Mouse (Mus musculus): ENCODE measurements at regions not wholly inside any gene's neighbourhood (a gene's known extent, or its start where the extent isn't known, plus 50 kb on each side); places are given as distances from the start of the nearest gene placed in this dataset.

DNA sequence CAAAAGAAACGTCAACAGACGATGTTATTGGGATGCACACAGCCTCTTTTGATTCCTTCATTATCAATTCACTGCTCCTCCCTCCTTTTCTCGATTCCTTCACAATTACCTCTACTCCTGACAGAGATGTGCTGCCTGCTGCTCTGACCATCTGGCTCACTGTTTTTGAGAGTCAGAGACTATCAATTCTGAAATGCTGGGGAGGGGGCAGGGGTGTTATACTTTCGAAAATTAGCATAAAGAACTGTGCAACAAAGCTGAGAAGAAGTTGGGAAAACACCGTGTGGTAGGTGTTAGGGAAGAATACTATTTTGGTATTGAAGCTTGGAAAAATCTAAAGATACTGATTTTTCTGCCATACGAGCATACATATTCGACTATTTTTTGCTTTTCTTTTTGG lies 96.4 kb downstream of the Nedd1 start:
- 79% methylated on average over 7 of the region's 7 CpGs for WGBS
- DNase-seq (ENCODE audit: low spot score) = no peak

DNA sequence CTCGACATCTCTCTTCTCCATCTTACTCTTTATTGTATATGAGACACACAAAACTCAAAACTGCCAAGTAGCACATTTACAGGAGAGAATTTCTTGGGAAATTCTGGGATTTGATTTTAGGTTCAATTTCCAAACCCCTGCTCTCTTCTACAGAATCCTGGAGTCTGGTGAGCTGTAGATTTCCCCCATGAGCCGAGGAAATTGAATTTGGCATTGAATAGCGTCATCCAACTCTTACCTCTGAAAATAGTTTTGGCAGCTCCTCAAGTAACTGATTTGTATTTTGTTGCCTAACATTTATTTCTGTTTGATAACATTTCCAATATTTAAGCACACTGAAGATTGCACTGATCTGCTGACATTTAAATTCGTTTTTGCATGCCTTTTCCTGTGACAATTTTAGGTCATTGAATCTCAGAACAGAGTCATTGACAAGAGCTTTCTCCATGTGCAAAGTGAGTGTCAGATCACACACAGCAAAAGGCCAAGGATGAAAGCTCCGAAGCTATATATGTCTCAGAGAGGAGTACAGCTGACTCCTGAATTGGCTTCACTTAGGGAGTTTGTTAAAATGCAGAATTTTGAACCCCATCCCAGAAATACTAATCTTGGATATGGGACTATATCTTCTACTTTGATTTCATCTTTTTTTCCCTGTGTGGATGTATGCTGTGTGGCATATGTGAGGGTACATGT lies 106.4 kb downstream of the Nedd1 start:
- no peak overlapping the region for H3K4me3 ChIP-seq (ENCODE audit: low read depth, low read length)
- no peak overlapping the region for H3K9ac ChIP-seq (replicated peaks; ENCODE audit: low read depth)
- H3K4me1 ChIP-seq (ENCODE audit: insufficient read depth, low read depth, low read length) = no peaks in the 10 kb centered on the region
- DNase-seq (ENCODE audit: low spot score) = no peak
- no peaks in the 10 kb centered on the region for H3K27me3 ChIP-seq (replicated peaks; ENCODE audit: insufficient read depth, low read length)
- 71% methylated on average over 4 of the region's 5 CpGs for WGBS
- no peak for TF ChIP-seq EP300 (IDR thresholded peaks at IDR 0.05)
- TF ChIP-seq CTCF (IDR thresholded peaks at IDR 0.05) = no peak
- ATAC-seq = no peak
- H3K27ac ChIP-seq (ENCODE audit: low read length) = no peak overlapping the region
- H3K4me2 ChIP-seq (replicated peaks; ENCODE audit: low read depth, low read length) = no peak overlapping the region
- no peaks in the 10 kb centered on the region for H3K36me3 ChIP-seq (ENCODE audit: insufficient read depth, low read length)
- H3K9me3 ChIP-seq (ENCODE audit: low read length) = no peaks in the 10 kb centered on the region

More for the DNA sequence above, 96.4 kb downstream of the Nedd1 start:
- Histone ChIP-seq H3K9me3 (ENCODE audit: low read length) (no peaks in the 10 kb centered on the region), H3K27ac (ENCODE audit: low read length) (no peak overlapping the region), H3K9ac (replicated peaks; ENCODE audit: low read depth) (no peak overlapping the region), H3K4me2 (replicated peaks; ENCODE audit: low read depth, low read length) (no peak overlapping the region), H3K36me3 (ENCODE audit: insufficient read depth, low read length) (no peaks in the 10 kb centered on the region), H3K27me3 (replicated peaks; ENCODE audit: insufficient read depth, low read length) (no peaks in the 10 kb centered on the region), H3K4me3 (ENCODE audit: low read depth, low read length) (no peak overlapping the region), H3K4me1 (ENCODE audit: insufficient read depth, low read depth, low read length) (no peaks in the 10 kb centered on the region)
- ATAC-seq = no peak
- no peak for TF ChIP-seq CTCF (IDR thresholded peaks at IDR 0.05)
- no peak for TF ChIP-seq EP300 (IDR thresholded peaks at IDR 0.05)

DNA sequence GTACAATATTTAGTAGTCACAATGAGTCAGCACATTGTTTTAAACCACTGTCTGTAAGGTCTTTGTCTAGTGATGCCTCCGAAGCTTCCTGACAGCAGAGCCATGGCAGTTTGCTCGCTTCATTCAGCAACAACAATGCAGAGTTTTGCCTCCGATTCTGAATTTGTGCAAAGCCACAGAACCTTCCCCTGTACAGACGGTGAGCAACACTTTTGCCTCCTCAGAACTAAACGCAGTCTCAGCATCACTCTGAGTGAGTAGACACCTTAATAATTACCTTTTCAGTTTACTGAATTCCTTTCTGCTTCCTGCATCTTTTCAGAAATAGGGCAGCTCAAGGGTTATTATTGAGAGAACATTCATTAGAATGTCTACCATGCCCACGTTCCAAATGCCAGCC lies 107.9 kb downstream of the Nedd1 start:
- ATAC-seq (no peak), DNase-seq (ENCODE audit: low spot score) (no peak)
- Histone ChIP-seq H3K9me3 (ENCODE audit: low read length) (no peaks in the 10 kb centered on the region), H3K9ac (replicated peaks; ENCODE audit: low read depth) (no peak overlapping the region), H3K4me3 (ENCODE audit: low read depth, low read length) (no peak overlapping the region), H3K4me1 (ENCODE audit: insufficient read depth, low read depth, low read length) (no peaks in the 10 kb centered on the region), H3K27me3 (replicated peaks; ENCODE audit: insufficient read depth, low read length) (no peaks in the 10 kb centered on the region), H3K36me3 (ENCODE audit: insufficient read depth, low read length) (no peaks in the 10 kb centered on the region), H3K27ac (ENCODE audit: low read length) (no peak overlapping the region), H3K4me2 (replicated peaks; ENCODE audit: low read depth, low read length) (no peak overlapping the region)
- TF ChIP-seq EP300 (IDR thresholded peaks at IDR 0.05) (no peak), CTCF (IDR thresholded peaks at IDR 0.05) (no peak)
- 76% methylated on average over 6 of the region's 6 CpGs for WGBS

DNA sequence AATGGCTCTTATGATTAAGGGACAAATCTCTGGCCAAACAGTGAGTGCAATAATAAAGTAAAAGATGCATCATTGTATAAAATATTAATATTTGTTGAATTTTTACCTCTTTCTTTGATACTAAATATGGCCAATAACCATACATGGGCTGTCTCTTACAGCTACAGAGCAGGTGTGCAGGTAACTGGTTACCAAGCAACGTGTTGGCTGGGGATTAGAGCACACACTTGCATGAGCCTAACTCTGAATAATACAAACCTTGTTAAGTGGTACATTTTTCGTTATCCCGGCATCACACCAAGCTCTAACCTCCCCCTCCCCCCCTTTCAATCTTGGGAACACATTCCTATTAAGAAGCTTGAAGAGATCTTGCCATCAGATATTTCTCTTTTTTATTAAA lies 111.2 kb downstream of the Nedd1 start:
- ATAC-seq = no peak

DNA sequence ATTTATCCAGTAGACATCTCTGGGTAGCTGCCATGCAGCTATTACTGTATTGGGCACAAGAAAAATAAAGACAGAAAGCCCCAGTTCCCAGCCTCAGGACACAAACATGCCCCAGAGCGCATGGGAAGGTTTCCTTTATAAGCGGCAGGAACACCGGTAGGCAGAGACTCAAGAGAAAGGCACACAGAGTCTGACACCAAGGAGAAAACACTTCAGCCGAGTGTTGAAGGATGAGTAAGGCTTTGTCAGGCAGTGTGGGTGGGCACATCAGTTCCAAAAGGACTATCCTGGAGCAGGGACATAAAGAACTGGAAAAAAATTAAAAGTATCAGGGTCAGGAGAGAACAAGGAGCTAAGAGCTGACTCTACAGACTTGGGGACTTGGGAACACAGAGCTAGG lies 115.5 kb downstream of the Nedd1 start:
- Histone ChIP-seq H3K4me3 (ENCODE audit: low read depth, low read length) (no peak overlapping the region), H3K4me1 (ENCODE audit: insufficient read depth, low read depth, low read length) (no peaks in the 10 kb centered on the region), H3K36me3 (ENCODE audit: insufficient read depth, low read length) (no peaks in the 10 kb centered on the region), H3K9ac (replicated peaks; ENCODE audit: low read depth) (no peak overlapping the region), H3K27ac (ENCODE audit: low read length) (no peak overlapping the region), H3K27me3 (replicated peaks; ENCODE audit: insufficient read depth, low read length) (no peaks in the 10 kb centered on the region), H3K9me3 (ENCODE audit: low read length) (no peaks in the 10 kb centered on the region), H3K4me2 (replicated peaks; ENCODE audit: low read depth, low read length) (no peak overlapping the region)
- TF ChIP-seq EP300 (IDR thresholded peaks at IDR 0.05) (no peak), CTCF (IDR thresholded peaks at IDR 0.05) (no peak)
- ATAC-seq (no peak), DNase-seq (ENCODE audit: low spot score) (no peak)
- WGBS = 43% methylated on average over 4 of the region's 4 CpGs

More for the DNA sequence above, 111.2 kb downstream of the Nedd1 start:
- Histone ChIP-seq H3K36me3 (ENCODE audit: insufficient read depth, low read length) (no peaks in the 10 kb centered on the region), H3K4me3 (ENCODE audit: low read depth, low read length) (no peak overlapping the region), H3K27ac (ENCODE audit: low read length) (no peak overlapping the region), H3K4me2 (replicated peaks; ENCODE audit: low read depth, low read length) (no peak overlapping the region), H3K9me3 (ENCODE audit: low read length) (no peaks in the 10 kb centered on the region), H3K9ac (replicated peaks; ENCODE audit: low read depth) (no peak overlapping the region), H3K27me3 (replicated peaks; ENCODE audit: insufficient read depth, low read length) (no peaks in the 10 kb centered on the region), H3K4me1 (ENCODE audit: insufficient read depth, low read depth, low read length) (no peaks in the 10 kb centered on the region)
- 66% methylated on average over 3 of the region's 3 CpGs for WGBS
- DNase-seq (ENCODE audit: low spot score) = no peak
- TF ChIP-seq EP300 (IDR thresholded peaks at IDR 0.05) = no peak
- no peak for TF ChIP-seq CTCF (IDR thresholded peaks at IDR 0.05)

- H3K4me1 ChIP-seq (ENCODE audit: insufficient read depth, low read depth, low read length) = no peaks in the 10 kb centered on the region
- ATAC-seq = no peak
- DNase-seq (ENCODE audit: low spot score) = no peak
- H3K27ac ChIP-seq (ENCODE audit: low read length) = no peak overlapping the region
- H3K36me3 ChIP-seq (ENCODE audit: insufficient read depth, low read length) = no peaks in the 10 kb centered on the region
- H3K4me3 ChIP-seq (ENCODE audit: low read depth, low read length) = no peak overlapping the region
- H3K9ac ChIP-seq (replicated peaks; ENCODE audit: low read depth) = no peak overlapping the region
- 93% methylated on average over 3 of the region's 3 CpGs for WGBS
- H3K4me2 ChIP-seq (replicated peaks; ENCODE audit: low read depth, low read length) = no peak overlapping the region
- H3K9me3 ChIP-seq (ENCODE audit: low read length) = no peaks in the 10 kb centered on the region
- TF ChIP-seq EP300 (IDR thresholded peaks at IDR 0.05) = no peak
- no peak for TF ChIP-seq CTCF (IDR thresholded peaks at IDR 0.05)
- no peaks in the 10 kb centered on the region for H3K27me3 ChIP-seq (replicated peaks; ENCODE audit: insufficient read depth, low read length)
These were observed 116.6 kb downstream of the Nedd1 start for GRCm38 (mm10) chr10:92605646-92606045.

- 68% methylated on average over 4 of the region's 4 CpGs for WGBS
- no peak for ATAC-seq
- H3K4me1 ChIP-seq (ENCODE audit: insufficient read depth, low read depth, low read length) = no peaks in the 10 kb centered on the region
These were observed 122.1 kb downstream of the Nedd1 start for GRCm38 (mm10) chr10:92600116-92600515.

More at GRCm38 (mm10) chr10:92600116-92600515, 122.1 kb downstream of the Nedd1 start:
- Histone ChIP-seq H3K27me3 (replicated peaks; ENCODE audit: insufficient read depth, low read length) (no peaks in the 10 kb centered on the region), H3K9ac (replicated peaks; ENCODE audit: low read depth) (no peak overlapping the region), H3K36me3 (ENCODE audit: insufficient read depth, low read length) (no peaks in the 10 kb centered on the region), H3K4me3 (ENCODE audit: low read depth, low read length) (no peak overlapping the region), H3K9me3 (ENCODE audit: low read length) (no peaks in the 10 kb centered on the region), H3K4me2 (replicated peaks; ENCODE audit: low read depth, low read length) (no peak overlapping the region), H3K27ac (ENCODE audit: low read length) (no peak overlapping the region)
- TF ChIP-seq CTCF (IDR thresholded peaks at IDR 0.05) (no peak), EP300 (IDR thresholded peaks at IDR 0.05) (no peak)
- no peak for DNase-seq (ENCODE audit: low spot score)
